Mouse (Mus musculus): ENCODE data around the gene Rbm14.

DNA sequence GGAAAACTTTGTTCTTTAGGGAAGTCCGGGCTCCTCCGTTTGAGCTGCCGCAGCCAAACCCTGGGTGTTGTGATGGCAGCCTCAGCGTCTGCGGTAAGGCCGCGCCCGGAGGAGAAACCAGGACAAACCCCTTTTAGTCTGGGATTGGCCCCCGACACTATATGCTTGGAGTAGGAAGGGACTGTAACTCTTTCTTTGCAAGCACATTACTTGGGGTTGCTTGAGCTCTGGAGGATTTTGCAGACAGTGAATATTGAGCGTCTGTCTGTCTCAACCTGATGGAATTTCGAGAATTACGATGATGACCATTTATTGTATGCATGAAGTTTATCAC is 442 bp upstream of the Rbm14 start:
- TF ChIP-seq CTCF (IDR thresholded peaks at IDR 0.05; ENCODE audit: low read depth) (no peak), EP300 (IDR thresholded peaks at IDR 0.05; ENCODE audit: low read depth) (no peak)

Data from heart, postnatal 0 days (tissue).